Mouse (Mus musculus) lung, embryonic 14.5 days (tissue): Measurements from ENCODE around the gene Pcyt1a. TPM values are rescaled to one million over a fixed set of nuclear protein-coding genes. Genes with fewer than 3 reads are reported as not detected.

Experiments
- ATAC-seq: fragments of 200-750 bp; cut with Nextera tagmentation; 2 replicates; pipeline ENCODE4 v1.8.0; 2017; ENCODE audit warnings: mild to moderate bottlenecking, moderate TSS enrichment, moderate library complexity; ENCODE audit not compliant: insufficient read depth
- DNase-seq: peaks from one replicate; pipeline ENCODE4 v3.0.0-alpha.2; 2015
- H3K27ac ChIP-seq: fragments of 300-500 bp; sonication (generic); 2 replicates; pipeline ENCODE4 v1.5.1; 2014; ENCODE audit warnings: low read depth, mild to moderate bottlenecking, moderate library complexity
- H3K27me3 ChIP-seq: fragments of 300-500 bp; sonication (generic); 2 replicates; pipeline ENCODE4 v1.6.1; 2014; ENCODE audit warnings: low read length, control low read depth; ENCODE audit not compliant: insufficient read depth
- H3K36me3 ChIP-seq: fragments of 300-500 bp; sonication (generic); 2 replicates; pipeline ENCODE4 v1.6.1; 2014; ENCODE audit warnings: control low read depth; ENCODE audit not compliant: insufficient read depth
- H3K4me1 ChIP-seq: fragments of 300-500 bp; sonication (generic); 2 replicates; pipeline ENCODE4 v1.6.1; 2014; ENCODE audit warnings: antibody characterized with exemption, control low read depth; ENCODE audit not compliant: insufficient read depth
- H3K4me2 ChIP-seq: fragments of 300-500 bp; sonication (generic); 2 replicates; pipeline ENCODE4 v1.6.1; 2014; ENCODE audit warnings: mild to moderate bottlenecking
- H3K4me3 ChIP-seq: fragments of 300-500 bp; sonication (generic); 2 replicates; pipeline ENCODE4 v1.5.1; 2014; ENCODE audit warnings: low read depth, low read length
- H3K9ac ChIP-seq: fragments of 300-500 bp; sonication (generic); 2 replicates; pipeline ENCODE4 v1.6.1; 2014
- H3K9me3 ChIP-seq: fragments of 300-500 bp; sonication (generic); 2 replicates; pipeline ENCODE4 v1.6.1; 2016; ENCODE audit warnings: low read depth, low read length, control low read depth
- CTCF ChIP-seq: IDR thresholded peaks from 2 replicates; pipeline ENCODE4 v1.5.1; 2016; ENCODE audit warnings: antibody characterized with exemption, low read depth
- WGBS: fragments of 180-500 bp; shearing (Covaris S2); extraction: QIAGEN DNeasy Blood & Tissue Kit; methylation state at CpG from one replicate; pipeline ENCODE4 v1.1.7; 2014; 5-methylcytosine and 5-hydroxymethylcytosine counted together
- polyA plus RNA-seq: library from polyadenylated mRNA; unstranded; fragments of >200 nt; fragmentation: Nextera tagmentation; extraction: Ambion mirVana; gene quantifications from 2 replicates; pipeline ENCODE4 v1.2.1, GENCODE M21; 2014

Pcyt1a gene
- polyA plus RNA-seq, 1 experiment from 2014 or later, result 40.4 TPM

DNA sequence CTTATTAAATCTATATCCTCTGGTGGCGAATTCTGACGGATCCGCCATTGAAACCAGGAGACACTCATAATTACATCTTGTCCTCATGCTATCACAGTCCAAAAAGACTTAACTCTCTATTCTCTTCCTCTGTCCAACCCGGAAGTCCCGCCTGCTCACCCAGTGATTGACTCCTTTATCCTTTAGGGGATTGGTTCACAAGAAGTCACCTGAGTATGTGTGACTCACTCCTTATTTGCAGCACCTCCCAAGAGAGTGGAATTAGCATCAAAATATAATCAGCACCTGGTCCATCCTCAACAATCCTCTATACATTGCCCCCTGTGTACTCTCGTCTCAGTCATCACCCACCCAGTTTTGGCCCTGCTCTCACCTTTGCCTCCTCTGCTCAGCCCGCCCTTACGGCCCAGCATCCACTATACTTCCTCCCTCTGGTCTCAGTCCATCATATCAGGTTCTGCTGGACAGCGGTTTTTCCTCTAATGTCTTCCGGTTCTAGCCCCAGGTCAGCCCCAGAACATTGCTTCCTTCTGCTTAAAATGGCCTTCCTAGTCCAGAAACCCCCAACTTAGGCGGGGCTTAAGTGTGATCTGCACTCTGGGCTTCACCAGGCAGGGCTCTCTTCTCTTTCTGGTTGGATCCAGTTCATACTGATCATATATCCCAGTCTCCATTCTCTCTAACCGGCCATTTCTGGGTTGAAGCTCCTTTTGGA, 72.1 kb downstream of the Pcyt1a start:
- TF ChIP-seq CTCF, result no peak
- Histone ChIP-seq H3K9me3 (no peaks in the 10 kb centered on the region), H3K9ac (no peak overlapping the region), H3K36me3 (no peaks in the 10 kb centered on the region), H3K4me3 (no peak overlapping the region), H3K4me2 (no peak overlapping the region), H3K27me3 (no peaks in the 10 kb centered on the region), H3K27ac (no peak overlapping the region), H3K4me1 (no peaks in the 10 kb centered on the region)
- DNase-seq, result no peak
- WGBS, result 79% methylated on average over 12 of the region's 12 CpGs
- no peak for ATAC-seq

DNA sequence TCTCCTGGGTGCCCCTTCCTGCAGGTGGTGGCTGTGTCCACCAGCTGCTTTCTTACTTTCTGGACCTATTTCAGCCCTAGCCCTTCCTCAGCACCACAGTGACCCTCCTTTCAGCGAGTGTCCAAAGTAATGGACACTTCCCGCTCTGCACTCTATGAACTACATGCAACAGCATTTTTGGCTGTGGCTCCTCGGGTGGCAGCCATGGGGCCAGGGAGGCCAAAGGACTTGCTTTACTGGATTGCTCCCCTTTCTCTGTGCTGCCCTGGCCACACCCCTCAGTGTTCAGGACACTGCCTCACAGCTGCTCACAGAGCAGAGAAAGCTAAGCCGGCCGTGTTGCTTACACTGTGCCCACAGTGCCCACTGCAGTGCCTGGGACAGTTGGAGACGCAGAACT, 72.9 kb downstream of the Pcyt1a start:
- Histone ChIP-seq H3K36me3 (no peaks in the 10 kb centered on the region), H3K9me3 (no peaks in the 10 kb centered on the region), H3K4me2 (no peak overlapping the region), H3K4me3 (no peak overlapping the region), H3K9ac (no peak overlapping the region), H3K4me1 (peaks cover under 1% of the 10 kb centered on the region; the same call in 1 of the 2 replicates), H3K27ac (no peak overlapping the region), H3K27me3 (no peaks in the 10 kb centered on the region)
- WGBS, result 80% methylated on average over 6 of the region's 6 CpGs
- no peak for TF ChIP-seq CTCF
- ATAC-seq (no peak), DNase-seq (no peak)

DNA sequence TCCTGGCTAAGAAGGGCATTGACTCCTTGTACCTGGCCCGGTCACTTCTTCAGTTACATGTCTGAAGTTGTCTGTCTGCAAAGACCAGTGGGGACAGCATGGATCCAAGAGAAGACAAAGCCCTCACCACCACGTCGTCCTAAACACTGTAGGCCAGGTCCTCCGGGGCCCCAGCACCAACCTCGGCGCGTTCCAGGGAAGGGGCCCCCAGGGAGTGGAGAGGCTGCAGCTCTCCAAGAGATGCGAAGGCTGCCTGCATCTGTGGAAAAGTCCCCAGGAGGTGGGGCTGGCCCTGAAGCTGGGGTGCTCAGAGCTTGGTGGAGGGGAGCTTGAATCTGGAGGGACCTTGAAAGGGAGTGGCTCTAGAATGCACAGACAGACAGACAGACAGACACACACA, 75.6 kb downstream of the Pcyt1a start:
- 80% methylated on average over 8 of the region's 8 CpGs for WGBS
- Histone ChIP-seq H3K4me1 (peaks cover 21% of the 10 kb centered on the region), H3K9me3 (no peaks in the 10 kb centered on the region), H3K36me3 (no peaks in the 10 kb centered on the region), H3K4me2 (no peak overlapping the region), H3K4me3 (no peak overlapping the region), H3K27ac (no peak overlapping the region), H3K9ac (no peak overlapping the region), H3K27me3 (no peaks in the 10 kb centered on the region)
- TF ChIP-seq CTCF, result no peak
- ATAC-seq (no peak), DNase-seq (no peak)

DNA sequence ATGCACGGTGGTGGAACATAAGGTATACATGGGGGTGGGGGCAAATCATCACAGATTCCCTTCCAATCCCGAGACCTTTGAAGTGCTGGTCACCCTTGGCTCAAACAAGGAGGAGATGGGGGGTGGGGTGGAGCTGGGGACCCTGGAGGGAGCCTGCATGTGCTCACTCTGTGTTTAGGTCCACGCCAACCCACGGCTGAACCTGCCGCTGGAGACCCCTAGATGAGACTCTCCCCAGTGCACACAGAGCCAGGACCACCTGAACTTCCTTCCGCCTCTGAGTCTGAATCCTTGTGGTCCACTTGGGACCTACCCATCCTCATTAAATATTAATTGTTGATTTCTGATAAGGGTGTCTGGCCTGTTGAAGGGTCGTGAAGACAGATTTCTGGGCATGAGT, 76.1 kb downstream of the Pcyt1a start:
- H3K27me3 ChIP-seq, result no peaks in the 10 kb centered on the region
- H3K27ac ChIP-seq, result no peak overlapping the region
- no peak for TF ChIP-seq CTCF
- no peaks in the 10 kb centered on the region for H3K9me3 ChIP-seq
- 71% methylated on average over 7 of the region's 7 CpGs for WGBS
- no peak for ATAC-seq
- DNase-seq, result no peak
- no peak overlapping the region for H3K9ac ChIP-seq
- no peak overlapping the region for H3K4me2 ChIP-seq
- no peak overlapping the region for H3K4me3 ChIP-seq
- peaks cover 21% of the 10 kb centered on the region for H3K4me1 ChIP-seq
- H3K36me3 ChIP-seq, result no peaks in the 10 kb centered on the region

DNA sequence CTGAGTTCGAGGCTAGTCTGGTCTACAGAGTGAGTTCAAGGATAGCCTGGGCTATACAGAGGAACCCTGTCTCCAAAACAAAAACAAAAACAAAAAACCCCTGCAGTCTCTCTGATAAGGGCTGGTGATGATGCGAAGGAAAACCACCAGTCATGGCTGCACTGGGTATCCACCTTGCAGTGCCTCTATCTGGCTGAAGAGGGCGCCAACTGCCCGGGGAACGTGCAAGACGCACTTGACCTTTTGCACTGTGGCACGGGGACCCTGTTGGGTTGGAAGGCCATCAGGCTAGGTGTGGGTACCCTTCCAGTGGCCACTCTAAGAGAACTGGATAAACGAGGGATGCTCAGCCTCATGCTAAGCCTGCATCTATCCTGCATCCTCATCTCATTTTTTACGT, 76.7 kb downstream of the Pcyt1a start:
- ATAC-seq (no peak), DNase-seq (peak; percentile 60)
- H3K4me2 ChIP-seq, result no peak overlapping the region; the same call in 1 of the 2 replicates
- no peaks in the 10 kb centered on the region for H3K27me3 ChIP-seq
- H3K9me3 ChIP-seq, result no peaks in the 10 kb centered on the region
- H3K27ac ChIP-seq, result no peak overlapping the region; the same call in 1 of the 2 replicates
- H3K4me3 ChIP-seq, result no peak overlapping the region
- 23% methylated on average over 9 of the region's 9 CpGs for WGBS
- H3K36me3 ChIP-seq, result no peaks in the 10 kb centered on the region
- TF ChIP-seq CTCF, result peak; percentile 84
- H3K4me1 ChIP-seq, result peaks cover 21% of the 10 kb centered on the region
- H3K9ac ChIP-seq, result no peak overlapping the region

DNA sequence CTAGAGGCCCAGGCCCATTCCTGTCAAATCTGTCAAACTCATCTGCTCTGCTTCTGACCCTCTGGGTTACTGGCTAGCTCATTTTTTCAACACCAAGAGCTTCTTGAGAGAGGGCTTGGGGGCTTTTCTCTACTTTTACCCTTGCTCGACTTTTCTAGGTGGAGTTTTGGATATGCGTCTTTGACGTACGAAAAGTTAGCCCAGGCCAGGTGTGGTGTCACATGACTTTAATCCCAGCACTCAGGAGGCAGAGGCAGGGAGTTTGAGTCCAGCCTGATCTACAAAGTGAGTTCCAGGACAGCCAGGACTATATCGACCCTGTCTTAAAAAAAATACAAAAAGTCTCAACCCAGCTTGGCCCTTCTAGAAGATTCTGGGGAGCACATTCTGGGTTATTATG, 77.3 kb downstream of the Pcyt1a start:
- Histone ChIP-seq H3K36me3 (no peaks in the 10 kb centered on the region), H3K27me3 (no peaks in the 10 kb centered on the region), H3K4me2 (peak overlapping the region; percentile 32; the same call in 1 of the 2 replicates), H3K9me3 (no peaks in the 10 kb centered on the region), H3K9ac (no peak overlapping the region; the same call in 1 of the 2 replicates), H3K27ac (peak overlapping the region; percentile 90), H3K4me3 (no peak overlapping the region), H3K4me1 (peaks cover 26% of the 10 kb centered on the region)
- no peak for TF ChIP-seq CTCF
- WGBS, result 69% methylated on average over 5 of the region's 5 CpGs
- no peak for DNase-seq
- no peak for ATAC-seq

DNA sequence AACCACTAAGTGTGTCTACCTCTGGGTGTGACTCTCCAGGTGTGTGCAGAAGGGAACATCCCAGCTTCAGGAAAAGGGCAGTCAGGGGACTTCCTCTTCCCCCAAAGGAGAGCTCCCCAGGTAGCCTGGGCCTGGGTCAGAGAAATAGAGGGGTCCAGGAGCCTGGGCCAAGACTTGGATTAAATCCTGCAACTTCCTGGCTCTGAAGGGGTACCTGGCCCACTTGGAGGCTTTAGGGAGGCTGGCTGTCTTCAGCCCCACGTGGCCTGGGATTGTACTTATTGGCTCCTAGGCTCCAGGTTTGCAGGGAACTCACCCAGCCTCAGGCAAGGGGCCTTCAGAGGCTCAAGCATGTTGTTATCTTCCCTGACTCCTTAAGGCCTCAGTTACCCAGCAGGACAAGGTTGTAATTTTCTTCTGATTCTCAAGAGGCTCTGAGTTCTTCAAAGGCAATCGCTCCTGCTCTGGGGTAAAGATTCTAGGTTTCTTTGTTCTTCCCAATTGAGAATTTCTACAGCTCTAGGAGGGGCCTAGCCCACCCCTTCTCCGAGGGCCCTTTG, 77.9 kb downstream of the Pcyt1a start:
- DNase-seq (no peak), ATAC-seq (peak; percentile 19; the same call in 1 of the 2 replicates)
- H3K9me3 ChIP-seq, result no peaks in the 10 kb centered on the region
- no peaks in the 10 kb centered on the region for H3K27me3 ChIP-seq
- peaks cover 26% of the 10 kb centered on the region for H3K4me1 ChIP-seq
- peak overlapping the region; percentile 90 for H3K27ac ChIP-seq
- H3K4me3 ChIP-seq, result no peak overlapping the region
- no peaks in the 10 kb centered on the region for H3K36me3 ChIP-seq
- WGBS, result 38% methylated on average over 3 of the region's 3 CpGs
- peak overlapping the region; percentile 32; the same call in 1 of the 2 replicates for H3K4me2 ChIP-seq
- TF ChIP-seq CTCF, result no peak
- peak overlapping the region; percentile 17; the same call in 1 of the 2 replicates for H3K9ac ChIP-seq
